Mouse (Mus musculus): ENCODE measurements around the gene Gm10295.
A peak's percentile ranks its signal among the peaks of the same experiment; 100 is the strongest.

The Gm10295 gene

GRCm38 (mm10) chr7:71351364-71351763 is at the start of gene Gm10295:
Gm10295 (minus strand) TSS chr7:71351485.
- DNase-seq (ENCODE audit: low spot score in 2 of 2) = no peak

DNA sequence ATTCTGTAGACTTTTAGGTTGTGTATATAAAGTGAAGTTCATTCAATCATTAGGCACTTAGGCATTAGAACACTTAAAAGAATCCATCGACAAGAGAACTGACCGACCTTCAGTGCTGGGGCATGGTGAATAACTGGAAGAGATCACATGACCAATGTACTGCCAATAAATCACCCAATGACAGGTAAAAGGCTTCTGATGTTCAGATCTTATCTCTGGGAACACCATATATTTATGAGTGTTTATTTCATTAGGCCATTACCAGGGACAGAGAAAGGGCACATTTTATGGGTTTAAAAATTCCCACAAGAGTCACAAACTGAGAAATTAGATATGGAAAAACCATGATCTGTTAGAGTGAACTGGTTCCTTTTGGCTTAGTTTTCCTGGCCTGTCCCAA is 49.7 kb upstream of the Gm10295 start:
- no peak for DNase-seq (ENCODE audit: low spot score in 2 of 2)

DNA sequence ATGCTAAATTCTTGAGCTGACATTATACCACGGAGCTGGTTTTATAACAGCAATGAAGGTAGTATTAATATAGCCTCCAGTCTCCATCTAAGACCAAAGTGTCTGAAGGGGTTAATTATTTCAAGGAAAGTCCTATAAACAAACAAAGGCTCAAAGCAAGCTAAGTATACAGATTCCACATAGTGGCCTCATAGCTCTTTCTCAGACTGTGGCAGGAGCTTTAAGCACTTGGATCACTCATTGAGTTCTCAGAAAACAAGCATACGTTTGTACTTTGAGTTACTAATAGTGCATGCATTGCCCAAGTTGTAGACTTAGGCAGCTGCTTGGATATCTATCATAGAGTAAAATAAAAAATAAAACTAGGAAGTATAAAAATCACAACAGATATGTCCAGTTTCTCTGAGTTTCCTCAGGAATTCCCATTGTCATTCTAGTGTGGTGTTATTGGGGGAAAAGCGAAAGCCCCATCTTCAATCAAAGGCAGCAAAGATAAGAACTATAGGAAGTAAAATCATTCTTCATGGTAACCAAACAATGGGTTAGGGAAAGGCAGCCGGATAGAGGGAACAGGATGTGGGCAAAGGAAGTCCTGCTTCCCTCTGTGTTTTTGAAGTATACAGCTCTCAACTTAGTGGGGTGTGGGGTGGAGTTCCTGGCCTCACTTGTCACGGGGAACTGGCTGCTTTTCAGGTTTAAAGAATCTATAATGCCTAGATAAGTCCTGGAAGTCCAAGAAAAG is 48.8 kb upstream of the Gm10295 start:
- DNase-seq (ENCODE audit: low spot score in 2 of 2) = no peak

DNA sequence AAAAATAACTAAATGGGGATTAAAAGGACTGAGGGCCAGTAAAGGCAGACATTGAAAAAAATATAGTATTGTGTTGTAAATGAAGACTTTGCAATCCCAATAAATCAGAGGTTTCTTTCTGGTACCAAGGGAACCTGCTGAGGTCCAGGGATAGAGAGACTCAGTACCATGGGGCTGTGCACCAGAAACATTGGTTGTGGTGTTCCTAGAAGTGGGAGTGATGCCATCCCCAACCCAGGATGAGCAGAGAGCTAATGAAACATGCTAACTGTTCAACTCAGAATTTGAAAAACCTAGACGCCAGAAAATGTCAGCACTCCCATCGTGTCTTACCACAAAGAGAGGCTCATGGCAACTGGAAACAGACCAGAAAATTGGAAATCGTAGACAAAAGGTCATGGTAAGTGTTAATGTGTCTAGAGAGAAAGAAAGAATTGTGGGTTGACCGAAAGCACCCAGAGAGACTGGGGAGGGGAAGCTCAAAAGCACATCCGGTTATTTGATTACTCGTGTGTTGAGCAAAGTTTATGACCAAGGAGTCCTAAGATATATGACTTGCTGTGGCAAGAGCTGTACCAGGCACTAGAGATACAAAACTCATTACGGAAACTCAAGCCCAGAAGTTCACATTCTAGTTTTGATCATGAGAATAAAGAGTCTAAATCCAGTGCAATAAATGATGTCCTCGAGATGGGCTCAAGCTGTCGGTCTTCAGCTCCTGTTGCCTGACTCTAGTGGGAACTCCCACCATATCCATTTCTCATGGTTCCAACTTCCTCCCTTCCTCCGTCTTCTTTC is 47.9 kb upstream of the Gm10295 start:
- DNase-seq (ENCODE audit: low spot score in 2 of 2) = no peak

- DNase-seq (ENCODE audit: low spot score in 2 of 2) = no peak
These were observed 47.1 kb upstream of the Gm10295 start for GRCm38 (mm10) chr7:71398389-71398788.

DNA sequence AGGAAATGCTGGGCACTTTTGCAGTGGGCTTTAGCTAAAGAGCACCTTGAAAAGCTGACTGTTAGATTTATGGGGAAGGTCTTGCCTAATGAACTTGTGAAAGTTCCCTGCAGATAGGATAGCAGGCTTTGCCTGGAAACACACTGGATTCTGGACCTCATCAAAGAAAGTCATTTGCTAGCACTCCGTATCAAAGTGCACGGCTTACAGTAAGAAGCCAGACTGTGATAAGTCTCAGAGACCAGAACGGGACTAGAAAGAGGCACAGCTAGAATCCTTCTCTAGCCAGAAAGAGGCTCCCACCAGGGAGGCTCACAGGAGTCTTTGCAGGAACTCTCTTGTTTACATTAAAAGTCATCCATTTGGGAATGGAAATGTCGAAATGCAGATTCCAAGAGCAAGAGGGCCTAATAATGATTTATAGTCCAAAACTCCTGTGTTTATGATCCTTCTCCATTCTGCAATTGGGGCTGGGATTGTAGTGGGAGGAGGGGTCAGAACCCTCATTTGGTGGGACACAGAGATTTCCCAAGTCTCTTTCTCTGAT is 41.6 kb upstream of the Gm10295 start:
- DNase-seq (ENCODE audit: low spot score in 2 of 2) = no peak

GRCm38 (mm10) chr7:71391333-71391732 is 40.0 kb upstream of the Gm10295 start:
- DNase-seq (ENCODE audit: low spot score in 2 of 2) = no peak

DNA sequence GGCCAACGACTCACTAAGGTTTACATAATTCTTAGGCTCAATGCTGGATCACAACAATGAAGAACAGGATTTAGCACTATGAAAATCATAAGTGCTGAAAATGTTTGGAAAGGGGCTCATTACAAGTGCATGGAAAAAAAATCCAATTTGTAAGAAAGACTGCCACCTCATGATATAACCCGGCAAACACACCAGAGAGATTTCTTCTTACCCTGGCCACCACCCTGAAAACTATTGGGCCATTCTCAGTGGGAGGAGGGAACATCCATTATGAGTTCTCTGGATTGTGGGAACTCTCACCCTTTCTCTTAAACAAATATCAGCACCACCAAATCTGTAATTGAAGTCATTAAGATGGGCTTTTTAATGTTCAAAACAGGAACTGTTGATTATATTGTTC is 39.0 kb upstream of the Gm10295 start:
- no peak for DNase-seq (ENCODE audit: low spot score in 2 of 2)

DNA sequence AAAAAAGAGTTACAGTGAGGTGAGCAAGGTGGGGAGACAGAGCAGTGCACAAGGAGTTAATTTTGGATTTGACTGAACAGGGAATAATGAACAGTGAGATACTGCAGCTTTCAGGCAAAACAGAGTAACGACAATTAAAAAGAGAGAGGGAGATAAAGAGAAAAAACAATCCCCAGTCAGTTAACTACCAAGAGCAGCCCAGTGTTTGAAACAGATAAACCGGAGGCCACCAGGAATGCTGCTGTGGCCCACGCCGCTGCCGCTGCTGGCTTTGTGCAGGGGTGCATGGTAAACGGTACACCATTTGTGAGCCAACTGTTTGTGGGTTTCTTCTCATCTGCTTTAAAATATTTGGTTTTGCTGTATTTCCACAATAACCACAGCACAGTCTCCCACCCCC is 34.8 kb upstream of the Gm10295 start:
- DNase-seq (ENCODE audit: low spot score in 2 of 2) = no peak

- DNase-seq (ENCODE audit: low spot score in 2 of 2) = no peak
These were observed 33.6 kb upstream of the Gm10295 start for GRCm38 (mm10) chr7:71384921-71385320.

DNA sequence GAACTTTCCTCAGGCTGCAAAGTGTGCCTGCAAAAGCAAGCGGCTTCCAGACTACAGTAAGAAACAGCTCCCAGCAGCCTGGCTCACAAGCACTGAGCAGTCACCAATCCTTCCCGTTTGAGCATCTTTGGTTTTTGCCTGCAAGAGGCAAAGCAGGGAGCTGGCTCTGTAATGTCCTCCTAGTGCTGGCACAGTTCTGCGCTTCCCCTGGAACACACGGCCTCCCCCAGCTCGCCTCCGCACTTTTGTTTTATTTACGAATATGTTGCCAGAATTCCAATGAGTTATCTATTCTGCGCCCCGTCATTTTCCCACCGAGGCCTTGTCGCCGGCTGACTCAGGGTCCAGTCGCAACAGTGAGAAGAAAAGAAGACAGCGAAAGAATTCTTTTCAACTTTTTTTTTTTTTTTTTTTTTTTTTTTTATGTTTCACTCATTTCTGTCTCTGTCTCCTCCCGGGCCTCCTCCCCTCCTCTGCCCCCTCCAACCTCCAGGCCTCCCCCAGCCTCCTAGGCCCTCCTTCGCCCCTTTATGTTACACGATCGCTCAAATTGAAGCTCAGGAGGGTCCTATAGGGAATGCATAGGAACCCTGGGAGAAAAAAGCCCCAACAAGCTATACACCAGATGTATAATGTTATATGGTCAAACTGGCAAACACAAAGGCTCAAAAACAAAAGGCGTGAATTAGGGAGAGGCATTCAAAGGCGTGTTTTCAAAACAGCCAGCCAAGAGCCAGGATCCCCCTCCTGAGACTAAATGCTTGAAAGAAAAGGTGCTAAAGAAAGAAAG is 32.3 kb upstream of the Gm10295 start:
- DNase-seq (ENCODE audit: low spot score in 2 of 2) = peak; percentile 46 to 48

- DNase-seq (ENCODE audit: low spot score in 2 of 2) = no peak
These were observed 28.8 kb upstream of the Gm10295 start for GRCm38 (mm10) chr7:71379826-71380825.

- DNase-seq (ENCODE audit: low spot score in 2 of 2) = peak in 1 of 2 experiments; percentile 39
These were observed 27.8 kb upstream of the Gm10295 start for GRCm38 (mm10) chr7:71378812-71379760.

DNA sequence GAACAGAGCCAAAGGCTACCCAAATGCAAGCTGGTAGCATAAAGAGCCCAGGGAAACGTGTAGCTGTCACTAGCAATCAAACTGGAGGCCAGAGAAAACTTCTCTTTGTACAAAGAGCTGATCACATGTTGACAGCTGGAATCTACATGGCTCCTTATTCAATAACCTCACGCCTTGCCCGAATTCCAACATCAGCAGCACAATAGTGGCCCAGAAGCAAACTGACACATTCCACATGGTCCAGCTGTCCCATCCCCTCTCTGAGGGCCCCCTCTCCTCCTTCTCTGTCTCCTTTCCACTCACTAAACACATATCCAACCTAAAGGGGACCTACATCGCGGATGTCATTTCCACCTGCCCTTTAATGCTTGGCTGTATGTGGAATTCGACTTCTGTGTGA is 26.7 kb upstream of the Gm10295 start:
- no peak for DNase-seq (ENCODE audit: low spot score in 2 of 2)

- no peak for DNase-seq (ENCODE audit: low spot score in 2 of 2)
These were observed 22.8 kb upstream of the Gm10295 start for GRCm38 (mm10) chr7:71374059-71374458.

- DNase-seq (ENCODE audit: low spot score in 2 of 2) = no peak
These were observed 20.6 kb upstream of the Gm10295 start for GRCm38 (mm10) chr7:71371916-71372315.

DNA sequence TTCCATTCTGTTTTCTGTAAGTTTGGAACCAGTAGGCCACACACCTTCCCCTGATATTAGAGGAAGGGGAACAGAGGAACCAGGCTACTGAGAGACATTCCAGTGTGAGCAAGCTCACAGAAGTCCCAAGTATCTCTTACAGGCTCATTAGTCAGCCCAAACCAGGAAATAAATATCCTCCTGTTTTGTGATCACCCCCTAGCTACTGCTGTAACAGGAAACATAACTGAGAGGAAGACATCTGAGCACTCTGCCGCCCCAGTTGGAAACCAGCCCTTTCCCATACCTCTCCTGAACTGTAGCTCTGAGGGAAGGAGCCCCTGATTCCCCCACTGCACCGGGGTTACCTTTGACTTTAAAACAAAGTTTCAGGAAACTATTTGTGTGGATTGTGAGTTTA is 19.5 kb upstream of the Gm10295 start:
- DNase-seq (ENCODE audit: low spot score in 2 of 2) = peak; percentile 15 to 32

DNA sequence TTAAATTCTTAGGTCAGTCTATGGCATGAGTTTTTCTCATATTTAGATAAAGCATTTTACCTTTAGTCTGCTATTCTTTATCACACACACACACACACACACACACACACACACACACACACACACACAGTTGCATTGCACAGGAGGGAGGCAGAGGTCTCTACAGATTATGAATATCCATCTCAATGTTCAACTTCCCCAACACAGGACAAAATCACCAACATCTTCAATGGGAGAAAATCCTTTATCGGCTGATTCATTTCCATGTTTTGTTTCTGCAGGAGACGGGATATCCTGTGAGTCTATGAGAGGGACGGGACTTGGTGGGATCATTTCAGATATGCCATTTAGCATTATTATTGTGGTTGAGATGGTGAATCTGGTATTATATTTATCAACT is 18.8 kb upstream of the Gm10295 start:
- peak in 1 of 2 experiments; percentile 52 for DNase-seq (ENCODE audit: low spot score in 2 of 2)

GRCm38 (mm10) chr7:71368543-71369181 is 17.4 kb upstream of the Gm10295 start:
- peak; percentile 22 to 30 for DNase-seq (ENCODE audit: low spot score in 2 of 2)

Measured in heart, adult 9 months (tissue).